Mouse (Mus musculus) midbrain, embryonic 16.5 days (tissue): ENCODE data around the gene Pacs2. TPM values are rescaled to one million over a fixed set of nuclear protein-coding genes. Genes with fewer than 3 reads are reported as not detected.
A peak's percentile ranks its signal among the peaks of the same experiment; 100 is the strongest.

Experiments used
- ATAC-seq: fragments of 200-750 bp; cut with Nextera tagmentation; 2 replicates; pipeline ENCODE4 v1.8.0; 2017; ENCODE audit warnings: moderate TSS enrichment
- H3K27ac ChIP-seq: fragments of 300-500 bp; sonication (generic); 2 replicates; pipeline ENCODE4 v1.5.1; 2014; ENCODE audit warnings: mild to moderate bottlenecking, low read length, mixed read lengths
- H3K27me3 ChIP-seq: fragments of 300-500 bp; sonication (generic); 2 replicates; pipeline ENCODE4 v1.6.1; 2014; ENCODE audit warnings: low read depth, low read length, mixed read lengths; ENCODE audit not compliant: control insufficient read depth, insufficient read depth
- H3K36me3 ChIP-seq: fragments of 300-500 bp; sonication (generic); 2 replicates; pipeline ENCODE4 v1.6.1; 2014; ENCODE audit warnings: mild to moderate bottlenecking, low read length, moderate library complexity, mixed read lengths; ENCODE audit not compliant: control insufficient read depth, insufficient read depth
- H3K4me1 ChIP-seq: fragments of 300-500 bp; sonication (generic); 2 replicates; pipeline ENCODE4 v1.6.1; 2014; ENCODE audit warnings: mild to moderate bottlenecking, low read length, mixed read lengths; ENCODE audit not compliant: control insufficient read depth, insufficient read depth
- H3K4me2 ChIP-seq: fragments of 300-500 bp; sonication (generic); 2 replicates; pipeline ENCODE4 v1.6.1; 2014; ENCODE audit warnings: mild to moderate bottlenecking, low read length, mixed read lengths
- H3K4me3 ChIP-seq: fragments of 300-500 bp; sonication (generic); 2 replicates; pipeline ENCODE4 v1.5.1; 2014; ENCODE audit warnings: low read depth, mild to moderate bottlenecking, low read length, moderate library complexity, mixed read lengths
- H3K9ac ChIP-seq: fragments of 300-500 bp; sonication (generic); 2 replicates; pipeline ENCODE4 v1.6.1; 2014; ENCODE audit warnings: low read depth, low read length, mixed read lengths
- H3K9me3 ChIP-seq: fragments of 300-500 bp; sonication (generic); replicated peaks from 2 replicates; pipeline ENCODE4 v1.6.1; 2014; ENCODE audit warnings: mild to moderate bottlenecking, low read length, mixed read lengths; ENCODE audit not compliant: control insufficient read depth, poor library complexity, severe bottlenecking
- WGBS: fragments of 180-500 bp; shearing (Covaris S2); extraction: QIAGEN DNeasy Blood & Tissue Kit; methylation state at CpG from one replicate; pipeline ENCODE4 v1.1.7; 2014; 5-methylcytosine and 5-hydroxymethylcytosine counted together
- polyA plus RNA-seq: library from polyadenylated mRNA; unstranded; fragments of >200 nt; fragmentation: Nextera tagmentation; extraction: Ambion mirVana; gene quantifications from 2 replicates; pipeline ENCODE4 v1.2.1, GENCODE M21; 2015

The Pacs2 gene
- 27.6 and 32.3 TPM in 2 replicates for polyA plus RNA-seq

DNA sequence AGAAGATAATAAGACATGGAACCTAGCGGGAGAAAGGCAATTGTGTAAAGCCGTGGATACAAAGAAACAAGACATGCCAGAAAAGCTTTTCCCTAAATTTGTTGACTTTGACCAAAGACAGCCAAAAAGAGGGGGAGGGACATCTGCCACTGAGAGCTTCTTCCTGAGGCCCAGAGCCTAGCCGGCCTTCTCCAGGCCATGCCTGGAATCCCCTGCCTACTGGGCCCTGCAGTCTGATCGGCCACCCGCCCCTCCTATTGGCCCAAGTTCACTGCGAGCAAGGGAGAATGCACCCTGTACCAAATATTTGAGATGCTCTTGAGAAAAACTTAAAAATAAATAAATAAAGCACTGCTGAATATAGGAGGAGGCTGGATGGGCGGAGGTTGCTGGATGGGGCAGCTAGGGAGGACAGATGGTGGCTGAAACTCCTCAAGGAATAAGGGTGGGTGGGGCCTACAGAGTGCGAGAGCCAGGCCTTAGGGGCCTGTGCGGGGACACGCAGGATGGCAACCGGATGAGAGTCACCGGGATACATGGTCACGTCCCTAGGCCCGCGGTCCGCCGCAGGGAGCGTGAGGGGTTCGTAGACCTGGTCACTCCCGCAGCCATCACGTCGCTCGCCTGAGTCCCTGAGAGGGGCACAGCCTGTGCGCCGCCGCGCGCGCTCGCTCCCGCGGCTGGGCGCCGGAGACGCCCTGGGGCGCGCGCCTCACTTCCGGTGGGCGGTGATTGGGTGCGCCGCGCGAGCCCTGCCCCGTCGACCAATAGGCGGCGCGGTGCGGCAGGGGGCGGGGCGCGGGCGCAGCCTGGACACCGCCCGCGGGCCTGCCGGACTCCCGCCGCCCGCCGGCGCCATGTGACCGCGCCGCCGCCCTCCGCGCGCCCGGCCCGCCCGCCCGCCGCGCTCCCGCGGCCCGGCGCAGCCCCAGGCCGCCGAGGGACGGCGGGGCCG is at the start of gene Pacs2:
Pacs2 (plus strand) TSS at position 905 of the 955 bp plus-strand sequence.
- WGBS = 2% methylated on average over 64 of the region's 85 CpGs
- ATAC-seq = peak; percentile 83

GRCm38 (mm10) chr12:112965783-112966182 is 48.5 kb upstream of the Pacs2 start:
- Histone ChIP-seq H3K4me2 (no peak overlapping the region), H3K9ac (no peak overlapping the region), H3K4me3 (no peak overlapping the region), H3K27me3 (no peaks in the 10 kb centered on the region), H3K27ac (no peak overlapping the region), H3K9me3 (no peaks in the 10 kb centered on the region), H3K36me3 (peaks cover 63% of the 10 kb centered on the region), H3K4me1 (no peaks in the 10 kb centered on the region)
- no peak for ATAC-seq
- WGBS = 93% methylated on average over 13 of the region's 13 CpGs

More for the DNA sequence above, at the start of gene Pacs2:
- H3K4me2 ChIP-seq = peak within 1 kb of the TSS; percentile 62
- peaks cover 27% of the 10 kb centered on the region for H3K4me1 ChIP-seq
- peak within 1 kb of the TSS; percentile 92 for H3K27ac ChIP-seq
- H3K9ac ChIP-seq = peak within 1 kb of the TSS; percentile 94
- H3K9me3 ChIP-seq = no peaks in the 10 kb centered on the region
- H3K36me3 ChIP-seq = no peaks in the 10 kb centered on the region
- no peaks in the 10 kb centered on the region for H3K27me3 ChIP-seq
- H3K4me3 ChIP-seq = peak within 1 kb of the TSS; percentile 88

- Histone ChIP-seq H3K4me1 (no peaks in the 10 kb centered on the region), H3K9me3 (no peaks in the 10 kb centered on the region), H3K9ac (no peak overlapping the region), H3K4me2 (no peak overlapping the region), H3K36me3 (peaks cover 54% of the 10 kb centered on the region), H3K27ac (no peak overlapping the region), H3K27me3 (no peaks in the 10 kb centered on the region), H3K4me3 (no peak overlapping the region)
- ATAC-seq = no peak
- 72% methylated on average over 8 of the region's 8 CpGs for WGBS
These were observed 45.4 kb upstream of the Pacs2 start for GRCm38 (mm10) chr12:112968943-112969342.

GRCm38 (mm10) chr12:112969616-112970015 is 44.7 kb upstream of the Pacs2 start:
- H3K9me3 ChIP-seq = no peaks in the 10 kb centered on the region
- H3K27me3 ChIP-seq = no peaks in the 10 kb centered on the region
- no peak for ATAC-seq
- no peak overlapping the region for H3K4me3 ChIP-seq
- peaks cover 49% of the 10 kb centered on the region for H3K36me3 ChIP-seq
- no peak overlapping the region for H3K9ac ChIP-seq
- no peak overlapping the region for H3K27ac ChIP-seq
- H3K4me1 ChIP-seq = no peaks in the 10 kb centered on the region
- H3K4me2 ChIP-seq = no peak overlapping the region
- WGBS = 95% methylated on average over 6 of the region's 6 CpGs

DNA sequence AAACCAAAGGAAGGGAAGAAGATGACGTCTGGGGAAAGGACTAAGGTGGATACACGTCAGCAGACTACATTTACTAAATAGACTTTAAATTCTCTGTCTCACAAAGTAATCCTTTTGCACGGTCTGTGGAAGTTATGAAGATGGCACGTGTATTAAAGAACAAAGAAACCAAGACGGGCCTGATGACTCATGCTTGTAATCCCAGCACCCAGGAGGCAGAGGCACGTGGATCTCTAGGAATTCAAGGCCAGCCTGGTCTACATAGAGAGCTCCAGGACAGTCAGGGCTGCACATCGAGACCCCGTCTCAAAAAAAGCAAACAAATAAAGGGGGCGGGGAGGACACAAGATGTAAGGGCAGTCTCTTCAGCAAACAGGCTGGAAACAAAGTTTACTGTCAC is 39.6 kb upstream of the Pacs2 start:
- H3K4me2 ChIP-seq = no peak overlapping the region
- H3K27ac ChIP-seq = no peak overlapping the region
- 86% methylated on average over 9 of the region's 9 CpGs for WGBS
- peaks cover 37% of the 10 kb centered on the region for H3K36me3 ChIP-seq
- no peak overlapping the region for H3K9ac ChIP-seq
- ATAC-seq = no peak
- no peaks in the 10 kb centered on the region for H3K9me3 ChIP-seq
- peaks cover 15% of the 10 kb centered on the region for H3K4me1 ChIP-seq
- no peaks in the 10 kb centered on the region for H3K27me3 ChIP-seq
- no peak overlapping the region for H3K4me3 ChIP-seq

DNA sequence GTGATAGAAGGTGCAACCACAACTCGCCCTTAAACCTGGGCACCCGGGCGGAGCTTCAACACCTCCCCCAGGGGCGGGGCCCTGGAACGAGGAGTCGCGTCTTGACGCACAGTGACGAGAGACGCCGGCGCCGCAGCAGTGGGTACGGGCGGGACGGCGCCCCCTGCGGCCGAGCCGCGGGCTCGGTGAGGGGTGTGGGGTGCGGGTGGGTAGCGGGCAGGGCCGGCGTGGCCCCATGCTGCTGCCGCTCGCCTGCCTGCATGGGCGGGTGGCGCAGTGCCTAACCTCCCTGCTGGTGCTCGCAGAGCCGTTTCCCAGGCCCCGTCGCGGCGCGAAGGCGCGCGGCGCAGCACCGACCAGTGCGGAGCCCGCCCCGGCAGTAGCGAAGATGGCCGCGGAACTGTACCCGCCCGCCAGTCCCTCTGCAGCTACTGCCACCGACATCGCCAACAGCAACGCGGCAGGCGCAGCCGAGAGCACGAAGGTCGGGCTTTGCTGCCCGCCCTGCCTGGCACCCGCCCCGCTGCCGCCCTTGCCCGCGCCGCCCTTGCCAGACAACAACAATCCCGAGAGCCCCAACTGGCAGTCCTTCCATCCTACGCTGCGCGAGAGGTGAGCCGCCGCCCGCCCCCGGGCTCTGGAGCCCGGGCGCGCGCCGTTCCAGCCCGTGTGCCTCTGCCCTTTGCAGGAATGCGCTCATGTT is 37.8 kb upstream of the Pacs2 start, which contains the start of gene Btbd6:
Btbd6 (plus strand) TSS at position 112 of the 703 bp plus-strand sequence.
- Histone ChIP-seq H3K4me1 (peaks cover 15% of the 10 kb centered on the region), H3K27ac (peak within 1 kb of the TSS; percentile 92), H3K9me3 (no peaks in the 10 kb centered on the region), H3K4me2 (peak within 1 kb of the TSS; percentile 74), H3K9ac (peak within 1 kb of the TSS; percentile 83), H3K4me3 (peak within 1 kb of the TSS; percentile 69), H3K36me3 (peaks cover 37% of the 10 kb centered on the region), H3K27me3 (no peaks in the 10 kb centered on the region)
- ATAC-seq = peak; percentile 96
- under 1% methylated on average over 69 of the region's 80 CpGs for WGBS

GRCm38 (mm10) chr12:112977156-112977555 is 37.2 kb upstream of the Pacs2 start:
- 0 out of 2 replicates have a peak, but pooled peaks have one; percentile 1 for ATAC-seq
- WGBS = 35% methylated on average over 12 of the region's 12 CpGs
- H3K36me3 ChIP-seq = peaks cover 36% of the 10 kb centered on the region

DNA sequence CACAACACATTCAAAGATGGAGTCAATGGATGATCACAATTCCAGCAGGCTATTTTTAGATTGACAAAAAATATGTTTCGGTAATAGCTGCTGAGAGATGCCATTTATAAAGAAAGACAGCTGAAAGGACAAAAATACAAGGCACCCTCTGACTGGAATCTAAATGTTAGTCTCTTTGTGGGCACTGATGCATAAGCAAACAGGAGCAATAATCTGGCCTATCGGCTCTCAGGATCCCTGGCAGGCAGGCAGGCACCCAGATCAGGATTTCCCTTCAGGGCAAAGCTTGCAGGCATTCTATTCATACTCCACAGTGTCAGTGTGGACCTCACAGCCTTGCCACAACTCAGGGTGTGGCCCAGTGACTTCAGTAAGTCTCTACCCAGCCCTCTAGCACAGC is 32.3 kb upstream of the Pacs2 start:
- Histone ChIP-seq H3K4me2 (no peak overlapping the region), H3K36me3 (peaks cover 51% of the 10 kb centered on the region), H3K4me3 (no peak overlapping the region), H3K27ac (no peak overlapping the region), H3K9ac (no peak overlapping the region), H3K9me3 (no peaks in the 10 kb centered on the region), H3K4me1 (peaks cover 9% of the 10 kb centered on the region), H3K27me3 (no peaks in the 10 kb centered on the region)
- 66% methylated on average over 2 of the region's 2 CpGs for WGBS
- no peak for ATAC-seq

More at GRCm38 (mm10) chr12:112977156-112977555, 37.2 kb upstream of the Pacs2 start:
- Histone ChIP-seq H3K4me1 (peaks cover 15% of the 10 kb centered on the region), H3K4me3 (peak overlapping the region; percentile 69), H3K9ac (peak overlapping the region; percentile 83), H3K27me3 (no peaks in the 10 kb centered on the region), H3K27ac (peak overlapping the region; percentile 92), H3K9me3 (no peaks in the 10 kb centered on the region), H3K4me2 (peak overlapping the region; percentile 74)
